Mouse (Mus musculus) forebrain, postnatal 0 days (tissue): ENCODE data around the gene Anks1. TPM values are rescaled to one million over a fixed set of nuclear protein-coding genes. Genes with fewer than 3 reads are reported as not detected.

Experiments used
- ATAC-seq: fragments of 200-750 bp; cut with Nextera tagmentation; 2 replicates; pipeline ENCODE4 v1.8.0; 2017; ENCODE audit warnings: mild to moderate bottlenecking, moderate library complexity
- DNase-seq: peaks from one replicate; pipeline ENCODE4 v3.0.0-alpha.2; 2015
- H3K27ac ChIP-seq: fragments of 300-500 bp; sonication (generic); 2 replicates; pipeline ENCODE4 v1.5.1; 2014; ENCODE audit warnings: low read depth, mild to moderate bottlenecking, antibody characterized with exemption, low read length, moderate library complexity, mixed read lengths
- H3K27me3 ChIP-seq: fragments of 300-500 bp; sonication (generic); 2 replicates; pipeline ENCODE4 v1.6.1; 2014; ENCODE audit warnings: mild to moderate bottlenecking, low read length, mixed read lengths; ENCODE audit not compliant: insufficient read depth
- H3K36me3 ChIP-seq: fragments of 300-500 bp; sonication (generic); 2 replicates; pipeline ENCODE4 v1.6.1; 2014; ENCODE audit warnings: mild to moderate bottlenecking, moderate library complexity; ENCODE audit not compliant: insufficient read depth
- H3K4me1 ChIP-seq: fragments of 300-500 bp; sonication (generic); 2 replicates; pipeline ENCODE4 v1.6.1; 2014; ENCODE audit warnings: antibody characterized with exemption; ENCODE audit not compliant: insufficient read depth
- H3K4me2 ChIP-seq: fragments of 300-500 bp; sonication (generic); 2 replicates; pipeline ENCODE4 v1.6.1; 2014; ENCODE audit warnings: low read depth, mild to moderate bottlenecking, moderate library complexity
- H3K4me3 ChIP-seq: fragments of 300-500 bp; sonication (generic); 2 replicates; pipeline ENCODE4 v1.5.1; 2014; ENCODE audit warnings: low read depth, low read length, mixed read lengths
- H3K9ac ChIP-seq: fragments of 300-500 bp; sonication (generic); 2 replicates; pipeline ENCODE4 v1.6.1; 2014; ENCODE audit warnings: mild to moderate bottlenecking
- H3K9me3 ChIP-seq: fragments of 300-500 bp; sonication (generic); 2 replicates; pipeline ENCODE4 v1.6.1; 2016; ENCODE audit warnings: low read length
- CTCF ChIP-seq: sonication (generic); IDR thresholded peaks from 2 replicates; pipeline ENCODE4 v1.5.1; 2016; ENCODE audit warnings: antibody characterized with exemption, control low read depth, low read depth
- WGBS: fragments of 180-500 bp; shearing (Covaris S2); extraction: QIAGEN DNeasy Blood & Tissue Kit; methylation state at CpG from one replicate; pipeline ENCODE4 v1.1.7; 2014; 5-methylcytosine and 5-hydroxymethylcytosine counted together
- polyA plus RNA-seq: library from polyadenylated mRNA; unstranded; fragments of >200 nt; fragmentation: Nextera tagmentation; extraction: Ambion mirVana; gene quantifications from 2 replicates; pipeline ENCODE4 v1.2.1, GENCODE M21; 2015
- total RNA-seq: library from RNA; depleted of rRNA; stranded (reverse); fragments of >200 nt; gene quantifications from 2 replicates; pipeline ENCODE4 v1.2.3, GENCODE M21; 2014

The Anks1 gene
- total and polyA plus RNA-seq, 2 experiments from 2014 or later, result 21.1 to 67.4 TPM

- Histone ChIP-seq H3K9ac (no peak overlapping the region), H3K27me3 (no peaks in the 10 kb centered on the region), H3K36me3 (peaks cover 11% of the 10 kb centered on the region), H3K27ac (peak overlapping the region; percentile 23), H3K9me3 (no peaks in the 10 kb centered on the region), H3K4me1 (peaks cover 9% of the 10 kb centered on the region), H3K4me2 (no peak overlapping the region), H3K4me3 (no peak overlapping the region)
- TF ChIP-seq CTCF, result no peak
- ATAC-seq (peak; percentile 78), DNase-seq (peak; percentile 63)
- WGBS, result 47% methylated on average over 14 of the region's 14 CpGs
These were observed 128.0 kb downstream of the Anks1 start for GRCm38 (mm10) chr17:28036813-28037756.

- ATAC-seq (peak; percentile 37), DNase-seq (peak; percentile 57)
- peak overlapping the region; percentile 16 for H3K4me3 ChIP-seq
- no peaks in the 10 kb centered on the region for H3K27me3 ChIP-seq
- peaks cover 11% of the 10 kb centered on the region for H3K36me3 ChIP-seq
- peak overlapping the region; percentile 46 for H3K9ac ChIP-seq
- no peak for TF ChIP-seq CTCF
- peak overlapping the region; percentile 38 for H3K4me2 ChIP-seq
- H3K27ac ChIP-seq, result peak overlapping the region; percentile 57
- 14% methylated on average over 16 of the region's 16 CpGs for WGBS
- H3K4me1 ChIP-seq, result peaks cover 8% of the 10 kb centered on the region
- no peaks in the 10 kb centered on the region for H3K9me3 ChIP-seq
These were observed 131.5 kb downstream of the Anks1 start for GRCm38 (mm10) chr17:28040620-28041019.

GRCm38 (mm10) chr17:28041298-28041697 is 132.2 kb downstream of the Anks1 start:
- Histone ChIP-seq H3K9ac (peak overlapping the region; percentile 39; the same call in 1 of the 2 replicates), H3K27ac (peak overlapping the region; percentile 29), H3K9me3 (no peaks in the 10 kb centered on the region), H3K27me3 (no peaks in the 10 kb centered on the region), H3K36me3 (peaks cover 11% of the 10 kb centered on the region), H3K4me2 (peak overlapping the region; percentile 38), H3K4me3 (peak overlapping the region; percentile 16), H3K4me1 (peaks cover 8% of the 10 kb centered on the region)
- no peak for ATAC-seq
- WGBS, result 50% methylated on average over 13 of the region's 13 CpGs
- no peak for TF ChIP-seq CTCF
- no peak for DNase-seq

GRCm38 (mm10) chr17:28042299-28042771 is 133.2 kb downstream of the Anks1 start:
- WGBS, result 14% methylated on average over 23 of the region's 23 CpGs
- Histone ChIP-seq H3K9me3 (no peaks in the 10 kb centered on the region), H3K27ac (peak overlapping the region; percentile 29), H3K9ac (peak overlapping the region; percentile 39), H3K4me1 (peaks cover 8% of the 10 kb centered on the region), H3K4me2 (peak overlapping the region; percentile 38), H3K27me3 (no peaks in the 10 kb centered on the region), H3K4me3 (peak overlapping the region; percentile 21), H3K36me3 (peaks cover 11% of the 10 kb centered on the region)
- ATAC-seq (peak; percentile 92), DNase-seq (peak; percentile 82)
- TF ChIP-seq CTCF, result peak; percentile 76

- H3K4me3 ChIP-seq, result no peak overlapping the region
- no peaks in the 10 kb centered on the region for H3K27me3 ChIP-seq
- no peaks in the 10 kb centered on the region for H3K9me3 ChIP-seq
- no peak for DNase-seq
- peaks cover 14% of the 10 kb centered on the region for H3K36me3 ChIP-seq
- 73% methylated on average over 5 of the region's 5 CpGs for WGBS
- no peak overlapping the region for H3K4me2 ChIP-seq
- TF ChIP-seq CTCF, result no peak
- H3K9ac ChIP-seq, result no peak overlapping the region
- peaks cover 3% of the 10 kb centered on the region for H3K4me1 ChIP-seq
- no peak overlapping the region for H3K27ac ChIP-seq
- no peak for ATAC-seq
These were observed 137.9 kb downstream of the Anks1 start for GRCm38 (mm10) chr17:28047017-28047416.

GRCm38 (mm10) chr17:28047520-28047919 is 138.4 kb downstream of the Anks1 start:
- no peak overlapping the region for H3K4me2 ChIP-seq
- H3K4me1 ChIP-seq, result no peaks in the 10 kb centered on the region
- peaks cover 17% of the 10 kb centered on the region for H3K36me3 ChIP-seq
- H3K27me3 ChIP-seq, result no peaks in the 10 kb centered on the region
- no peak overlapping the region for H3K4me3 ChIP-seq
- DNase-seq (no peak), ATAC-seq (no peak)
- no peak for TF ChIP-seq CTCF
- H3K9me3 ChIP-seq, result no peaks in the 10 kb centered on the region
- no peak overlapping the region for H3K27ac ChIP-seq
- no peak overlapping the region for H3K9ac ChIP-seq
- 69% methylated on average over 5 of the region's 5 CpGs for WGBS

GRCm38 (mm10) chr17:28048425-28048824 is 139.3 kb downstream of the Anks1 start:
- ATAC-seq (peak; percentile 92), DNase-seq (peak; percentile 67)
- Histone ChIP-seq H3K9ac (no peak overlapping the region), H3K27ac (no peak overlapping the region), H3K36me3 (peaks cover 25% of the 10 kb centered on the region), H3K4me3 (no peak overlapping the region), H3K4me1 (no peaks in the 10 kb centered on the region), H3K4me2 (no peak overlapping the region), H3K27me3 (no peaks in the 10 kb centered on the region), H3K9me3 (no peaks in the 10 kb centered on the region)
- 50% methylated on average over 4 of the region's 4 CpGs for WGBS
- TF ChIP-seq CTCF, result peak; percentile 96
